1 mouse cellular context compared by ENCODE assay signal in the genomic region with DNA sequence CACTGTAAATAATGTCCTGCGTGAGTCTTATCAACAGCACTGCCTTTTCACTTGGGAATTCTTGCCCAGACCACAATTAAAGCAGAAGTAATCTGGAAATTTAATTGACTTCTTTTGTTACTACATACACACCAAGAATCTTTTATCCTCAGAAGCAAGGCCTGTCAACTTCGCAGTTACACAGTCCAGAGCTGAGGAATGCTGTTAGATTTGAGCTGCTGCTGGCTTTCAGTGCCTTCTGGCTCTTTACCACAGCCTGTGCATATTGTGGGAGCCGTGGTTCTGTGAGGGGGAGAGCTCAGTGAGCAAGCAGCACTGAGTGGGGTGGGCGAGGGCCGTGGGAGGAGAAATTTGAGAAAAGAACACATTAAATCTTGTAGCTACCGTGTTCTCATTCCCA.
A peak's percentile ranks its signal among the peaks of the same experiment; 100 is the strongest.
TF ChIP-seq lines count a peak whose summit lies in the region.

No protein-coding gene starts in this region.

TF ChIP-seq in MEL, 35 proteins besides CTCF, POLR2A, EP300 and RAD21:
- TF ChIP-seq E2F4 (IDR thresholded peaks at IDR 0.05; ENCODE audit: borderline replicate concordance, low read depth, low read length) (no peak), CHD2 (IDR thresholded peaks at IDR 0.05; ENCODE audit: low read length) (no peak), HCFC1 (IDR thresholded peaks at IDR 0.05; ENCODE audit: low read depth, low read length) (no peak), GATA1 (IDR thresholded peaks at IDR 0.05; ENCODE audit: low read depth, low read length) (0 out of 2 replicates have a peak, but pooled peaks have one; percentile 12), UBTF (IDR thresholded peaks at IDR 0.05; ENCODE audit: borderline replicate concordance, insufficient read depth, low read depth, low read length) (no peak), NRF1 (IDR thresholded peaks at IDR 0.05; ENCODE audit: insufficient read depth, low read depth, low read length, poor library complexity, severe bottlenecking) (no peak), USF1 (IDR thresholded peaks at IDR 0.05; ENCODE audit: low read depth, low read length) (no peak)
